Mouse (Mus musculus) bone marrow macrophage, adult 2 months (primary cell): ENCODE results near the gene Igfbp5. TPM values are rescaled to one million over a fixed set of nuclear protein-coding genes. Genes with fewer than 3 reads are reported as not detected.

Experiments used
- H3K27ac ChIP-seq: 2 replicates; pipeline ENCODE4 v1.5.1; 2012; ENCODE audit warnings: low read depth, low read length; ENCODE audit not compliant: insufficient read depth
- H3K4me1 ChIP-seq: 2 replicates; pipeline ENCODE4 v1.6.1; 2012; ENCODE audit warnings: low read length; ENCODE audit not compliant: control insufficient read depth, insufficient read depth
- H3K4me3 ChIP-seq: 2 replicates; pipeline ENCODE4 v1.5.1; 2012; ENCODE audit warnings: mild to moderate bottlenecking, low read length, moderate library complexity; ENCODE audit not compliant: insufficient read depth
- CTCF ChIP-seq: IDR thresholded peaks from 2 replicates; pipeline ENCODE4 v1.5.1; 2012; ENCODE audit warnings: low read depth, mild to moderate bottlenecking, low read length, moderate library complexity
- POLR2A ChIP-seq: IDR thresholded peaks from 2 replicates; pipeline ENCODE4 v1.6.1; 2012; ENCODE audit warnings: mild to moderate bottlenecking, low read depth, low read length, borderline replicate concordance
- polyA plus RNA-seq: library from polyadenylated mRNA; stranded (reverse); fragments of >200 nt; gene quantifications from 2 replicates; pipeline ENCODE4 v1.2.4, GENCODE M21; 2012; ENCODE audit not compliant: missing spikeins, insufficient read depth, insufficient read length

The Igfbp5 gene
- polyA plus RNA-seq, 1 experiment = 0.12 TPM

DNA sequence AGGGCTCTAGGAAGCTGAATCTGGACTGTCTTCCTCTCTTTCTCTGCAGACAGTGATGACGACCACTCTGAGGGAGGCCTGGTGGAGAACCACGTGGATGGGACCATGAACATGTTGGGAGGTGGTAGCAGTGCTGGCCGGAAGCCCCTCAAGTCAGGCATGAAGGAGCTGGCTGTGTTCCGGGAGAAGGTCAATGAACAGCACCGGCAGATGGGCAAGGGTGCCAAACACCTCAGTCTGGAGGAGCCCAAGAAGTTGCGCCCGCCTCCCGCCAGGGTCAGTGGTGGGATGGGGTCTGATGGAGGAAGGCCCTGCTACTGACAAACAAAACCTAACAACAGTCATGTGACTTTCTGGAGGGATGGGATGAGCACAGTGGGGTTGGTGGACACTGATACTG lies 25.6 kb downstream of the Igfbp5 start:
- no peak overlapping the region for H3K4me3 ChIP-seq
- no peak overlapping the region for H3K27ac ChIP-seq
- TF ChIP-seq POLR2A (no peak), CTCF (no peak)
- H3K4me1 ChIP-seq = no peaks in the 10 kb centered on the region

DNA sequence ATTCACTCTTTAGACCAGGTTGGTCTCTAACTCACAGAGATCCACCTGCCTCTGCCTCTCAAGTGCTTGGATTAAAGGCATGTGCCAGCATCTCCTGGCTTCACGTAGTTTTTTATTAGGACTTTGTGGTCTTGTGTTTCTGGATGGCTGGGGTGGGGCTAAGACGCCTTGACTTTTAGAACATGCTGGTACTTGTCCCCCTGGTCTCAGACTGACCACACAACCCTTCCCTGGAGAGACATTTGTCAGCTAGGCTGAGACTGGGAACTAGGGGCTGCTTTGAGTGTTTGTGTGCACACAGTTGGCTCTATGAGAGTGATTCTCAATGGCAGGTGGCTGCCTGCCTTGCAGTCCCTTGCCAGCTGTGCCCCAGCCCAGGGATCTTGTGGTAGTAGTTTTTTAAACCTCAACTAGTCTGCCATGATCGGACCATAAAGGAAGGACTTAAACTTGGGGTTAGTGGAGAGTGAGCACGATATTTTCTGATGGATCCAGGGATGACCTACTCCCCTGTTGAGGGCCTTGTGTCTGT lies 26.8 kb downstream of the Igfbp5 start:
- no peak overlapping the region for H3K27ac ChIP-seq
- TF ChIP-seq POLR2A = no peak
- TF ChIP-seq CTCF = no peak
- no peaks in the 10 kb centered on the region for H3K4me1 ChIP-seq

DNA sequence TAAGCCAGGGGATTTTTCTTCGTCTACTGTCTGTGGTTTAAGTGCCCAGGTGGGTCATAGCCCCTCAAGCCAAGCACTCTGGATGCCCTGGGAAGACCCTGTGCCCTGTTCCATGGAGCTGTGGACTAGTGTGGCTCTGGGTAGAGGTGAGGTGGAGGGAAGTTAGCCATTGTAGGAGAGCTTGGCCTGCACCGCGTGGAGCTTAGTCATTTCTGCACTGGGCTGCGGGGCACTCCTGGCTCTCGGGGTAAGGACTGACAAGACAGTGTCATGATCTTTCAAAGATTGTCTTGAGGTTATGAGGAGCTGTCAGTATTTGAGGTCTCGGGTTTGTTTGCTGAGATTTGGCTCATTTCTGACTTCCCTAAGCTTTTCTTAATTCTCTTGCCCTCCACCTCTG lies 30.0 kb downstream of the Igfbp5 start:
- no peak overlapping the region for H3K27ac ChIP-seq
- H3K4me1 ChIP-seq = no peaks in the 10 kb centered on the region
- no peak overlapping the region for H3K4me3 ChIP-seq
- TF ChIP-seq POLR2A (no peak), CTCF (no peak)

More for the DNA sequence above, 26.8 kb downstream of the Igfbp5 start:
- H3K4me3 ChIP-seq = no peak overlapping the region

DNA sequence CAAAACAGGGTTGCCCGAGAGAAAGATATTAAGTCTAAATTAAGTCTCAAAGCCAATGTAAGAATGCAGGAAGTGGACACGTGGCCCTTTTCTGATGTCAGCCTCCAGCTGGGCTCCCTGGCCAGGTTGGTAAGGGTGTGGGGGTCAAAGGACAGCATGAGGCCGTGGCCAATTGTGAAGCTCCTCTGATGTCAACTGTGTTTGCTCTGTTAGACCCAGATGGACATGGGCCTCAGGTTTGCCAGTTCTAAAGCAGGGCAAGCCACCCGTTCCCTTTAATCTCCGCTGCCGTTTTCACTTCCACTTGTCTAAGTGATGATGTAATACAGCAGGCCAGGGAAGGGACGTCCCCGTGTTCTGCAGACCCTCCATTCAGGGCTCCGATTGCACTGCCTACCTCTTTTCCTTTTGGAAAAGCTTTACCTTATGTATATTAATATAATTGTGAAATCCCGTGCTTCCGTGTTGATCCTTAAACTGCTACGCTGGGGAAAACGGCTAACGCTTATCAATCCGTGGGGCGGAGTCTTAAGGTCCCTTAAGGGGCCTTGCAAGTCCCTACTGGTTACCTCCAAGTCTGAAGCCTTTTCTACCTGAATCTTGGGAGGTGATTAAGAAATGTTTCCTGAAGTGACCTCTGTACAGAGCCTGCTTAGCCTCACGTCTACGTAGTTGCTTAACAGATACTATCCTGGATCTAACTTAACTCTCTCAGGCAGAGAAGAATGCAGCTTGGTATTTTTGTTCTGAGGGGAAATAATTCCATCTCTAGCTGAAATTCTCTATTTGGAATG lies 31.8 kb downstream of the Igfbp5 start:
- no peak overlapping the region for H3K4me3 ChIP-seq
- no peak overlapping the region for H3K27ac ChIP-seq
- TF ChIP-seq CTCF (no peak), POLR2A (no peak)
- no peaks in the 10 kb centered on the region for H3K4me1 ChIP-seq

DNA sequence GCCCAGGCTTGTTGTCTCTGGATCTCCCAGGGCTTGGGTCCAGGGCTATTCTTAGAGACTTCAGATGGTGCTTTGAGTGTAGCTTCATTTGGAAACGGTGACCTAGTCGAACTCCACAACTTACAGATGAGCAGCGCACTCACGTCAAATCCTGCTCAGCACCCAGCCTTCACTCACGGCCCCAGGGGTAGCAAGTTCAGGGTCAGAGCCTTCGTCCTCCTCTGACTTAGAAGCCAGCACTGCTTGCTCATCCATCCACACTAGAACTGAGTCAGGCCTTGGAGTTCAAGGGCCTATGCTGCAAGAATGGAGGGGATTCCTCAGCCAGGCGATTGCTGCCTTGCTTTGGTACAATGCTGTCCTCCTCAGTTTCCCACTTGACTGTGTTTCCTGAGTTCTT lies 34.9 kb downstream of the Igfbp5 start:
- H3K27ac ChIP-seq = no peak overlapping the region
- no peak for TF ChIP-seq CTCF
- TF ChIP-seq POLR2A = no peak
- no peaks in the 10 kb centered on the region for H3K4me1 ChIP-seq
- H3K4me3 ChIP-seq = no peak overlapping the region

DNA sequence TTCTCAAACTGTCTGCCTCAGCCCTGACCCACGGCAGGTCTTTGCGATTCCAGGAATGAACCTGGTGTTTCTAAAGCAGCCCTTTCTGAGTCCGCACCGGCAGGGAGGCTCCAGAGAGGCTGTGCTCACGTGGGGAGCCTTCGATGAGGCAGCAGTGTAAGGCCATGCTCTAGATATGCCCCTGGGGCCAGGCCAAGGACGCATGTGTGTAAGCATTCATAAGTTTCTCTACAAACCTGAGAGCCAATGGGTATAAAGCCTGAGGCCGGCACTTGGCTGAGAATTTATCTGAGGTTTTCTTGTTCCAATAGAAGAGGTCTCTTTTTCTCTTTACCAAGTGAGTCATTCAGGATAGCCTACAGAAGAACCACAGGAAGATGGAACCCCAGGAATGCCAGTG lies 35.3 kb downstream of the Igfbp5 start:
- Histone ChIP-seq H3K4me1 (no peaks in the 10 kb centered on the region), H3K4me3 (no peak overlapping the region), H3K27ac (no peak overlapping the region)
- no peak for TF ChIP-seq POLR2A
- TF ChIP-seq CTCF = no peak

DNA sequence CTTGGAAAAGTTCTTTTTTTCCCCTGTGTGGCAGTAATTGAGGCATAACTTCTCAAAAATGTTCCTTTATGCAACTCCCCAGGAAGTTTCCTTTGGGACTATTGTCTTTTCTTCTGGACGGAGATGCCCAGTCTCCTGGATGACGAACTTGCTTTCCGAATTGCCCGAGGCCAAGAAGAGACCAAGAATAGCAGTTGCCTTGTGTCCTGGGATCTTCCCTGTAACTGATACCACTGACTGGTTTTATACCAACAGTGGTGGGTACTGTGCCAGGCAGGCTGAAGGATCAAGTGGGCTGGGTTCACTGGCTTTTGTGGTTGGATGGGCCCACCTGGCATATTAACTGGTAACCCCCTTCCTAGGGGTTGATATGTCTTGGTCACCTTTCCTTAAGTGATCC lies 41.1 kb downstream of the Igfbp5 start:
- no peak overlapping the region for H3K4me3 ChIP-seq
- H3K27ac ChIP-seq = no peak overlapping the region
- TF ChIP-seq CTCF = no peak
- no peak for TF ChIP-seq POLR2A
- no peaks in the 10 kb centered on the region for H3K4me1 ChIP-seq

DNA sequence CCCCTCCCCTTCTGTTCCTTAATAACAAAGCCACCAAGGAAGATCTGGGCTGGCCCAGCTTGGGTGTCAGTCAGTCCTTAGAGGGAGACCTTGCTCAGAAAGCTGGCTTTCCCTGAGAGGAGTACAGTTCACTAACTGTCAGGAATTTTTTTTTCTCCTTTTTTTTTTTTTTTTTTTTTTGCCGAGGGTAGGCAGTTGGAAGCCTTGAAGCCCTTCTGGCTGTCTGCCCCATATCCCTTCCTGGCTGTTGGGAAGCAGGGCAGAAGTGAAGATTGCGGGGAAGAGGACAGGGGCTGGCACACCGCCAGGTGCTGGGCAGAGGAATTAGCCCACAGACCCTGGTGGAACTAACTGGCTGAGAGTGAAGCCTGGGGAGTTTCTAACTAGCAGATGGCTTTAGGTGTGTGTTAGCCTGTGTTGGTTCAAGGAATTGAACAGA lies 42.0 kb downstream of the Igfbp5 start:
- Histone ChIP-seq H3K27ac (no peak overlapping the region), H3K4me1 (no peaks in the 10 kb centered on the region), H3K4me3 (no peak overlapping the region)
- TF ChIP-seq POLR2A = no peak
- no peak for TF ChIP-seq CTCF

DNA sequence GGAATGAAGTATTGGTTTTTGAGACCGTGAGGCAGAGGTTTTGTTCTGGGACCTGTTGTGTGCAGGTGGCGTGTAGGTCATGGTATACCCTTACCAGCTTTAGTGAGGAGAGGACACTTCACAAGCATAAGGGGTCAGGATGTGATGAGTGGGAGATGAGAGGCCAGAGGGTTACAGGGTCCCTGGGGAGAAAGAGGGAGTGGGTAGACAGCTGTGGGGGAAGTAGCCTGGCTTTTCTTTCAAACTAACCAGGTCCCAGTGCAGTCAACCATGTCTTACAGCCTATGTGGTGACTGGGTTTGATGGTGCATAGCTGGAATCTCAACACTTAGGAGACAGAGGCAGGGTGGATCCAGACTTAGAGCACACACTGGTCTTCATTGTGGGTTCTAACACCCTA lies 44.2 kb downstream of the Igfbp5 start:
- Histone ChIP-seq H3K4me1 (no peaks in the 10 kb centered on the region), H3K27ac (no peak overlapping the region), H3K4me3 (no peak overlapping the region)
- no peak for TF ChIP-seq POLR2A
- TF ChIP-seq CTCF = no peak

DNA sequence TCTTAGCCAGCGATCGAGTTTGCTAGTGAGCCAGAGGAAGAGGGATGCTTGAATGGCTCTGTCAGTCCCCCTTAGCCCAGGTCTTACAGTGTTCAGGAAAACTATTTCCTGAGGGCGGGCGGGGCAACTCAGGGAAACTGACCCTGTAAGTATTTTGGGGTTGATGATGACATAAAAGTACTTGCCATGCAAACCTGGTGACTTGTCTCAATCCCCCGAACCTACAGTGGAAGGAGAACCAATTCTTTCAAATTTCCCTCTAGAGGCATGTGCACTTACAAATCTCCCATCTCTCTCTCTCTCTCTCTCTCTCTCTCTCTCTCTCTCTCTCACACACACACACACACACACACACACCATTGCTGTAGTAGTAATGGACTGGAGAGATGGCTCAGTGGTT lies 45.8 kb downstream of the Igfbp5 start:
- Histone ChIP-seq H3K4me1 (no peaks in the 10 kb centered on the region), H3K4me3 (no peak overlapping the region), H3K27ac (no peak overlapping the region)
- no peak for TF ChIP-seq POLR2A
- TF ChIP-seq CTCF = no peak
